Mouse (Mus musculus): ENCODE results near the gene Ptprm.

The Ptprm gene

DNA sequence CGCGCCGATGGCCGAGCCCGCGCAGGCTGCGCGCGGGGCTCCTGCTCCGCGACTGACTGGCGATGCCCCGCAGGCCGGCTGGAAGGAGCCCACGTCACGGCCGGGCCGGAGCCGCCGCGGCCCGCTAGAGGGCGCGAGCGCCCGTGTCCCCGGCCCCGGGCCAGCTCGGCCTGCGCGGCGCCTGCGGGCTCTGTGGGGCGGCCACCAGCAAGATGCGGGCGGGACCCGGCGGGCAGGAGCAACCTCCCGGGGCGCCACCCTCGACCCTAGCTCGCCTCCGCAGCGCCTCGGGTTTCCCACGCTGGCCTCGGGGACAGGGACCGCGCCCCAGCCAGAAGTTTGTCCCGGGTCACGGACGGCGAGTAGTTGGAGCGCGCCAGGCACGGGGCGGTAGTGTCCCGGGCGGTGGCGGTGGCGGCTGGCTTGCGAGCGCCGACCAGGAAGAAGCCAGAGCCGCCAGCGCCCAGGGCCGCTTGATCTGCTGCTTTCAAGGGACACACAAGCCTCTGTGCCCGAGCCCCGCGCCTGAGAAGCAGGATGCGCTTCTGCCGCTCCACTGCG, at the start of gene Ptprm:
TSS of gene Ptprm (minus strand) at position 7 of the 561 bp plus-strand sequence.
- peak; percentile 92 to 97 for DNase-seq (ENCODE audit: inconsistent age in 2 of 2, low spot score in 1 of 2)

DNA sequence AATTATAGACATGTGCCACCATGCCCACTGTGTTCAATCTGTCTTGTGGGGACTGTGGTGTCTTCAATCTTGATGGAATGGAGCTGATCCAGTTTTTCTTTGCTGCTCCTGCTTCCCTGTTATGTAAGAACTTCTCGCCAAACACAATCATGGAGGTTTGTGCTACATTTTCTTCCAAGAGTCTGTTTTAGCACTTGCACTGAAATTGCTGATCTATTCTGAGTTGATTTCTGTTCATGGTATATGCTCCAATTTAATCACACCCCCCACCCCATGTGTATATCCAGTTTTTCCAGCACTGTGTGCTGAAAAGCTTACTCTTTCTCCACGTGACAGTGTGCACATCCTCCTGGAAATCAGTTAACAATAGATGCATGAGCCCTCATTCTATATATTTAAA, 41.9 kb upstream of the Ptprm start:
- no peak for DNase-seq (ENCODE audit: inconsistent age in 2 of 2, low spot score in 1 of 2)

DNA sequence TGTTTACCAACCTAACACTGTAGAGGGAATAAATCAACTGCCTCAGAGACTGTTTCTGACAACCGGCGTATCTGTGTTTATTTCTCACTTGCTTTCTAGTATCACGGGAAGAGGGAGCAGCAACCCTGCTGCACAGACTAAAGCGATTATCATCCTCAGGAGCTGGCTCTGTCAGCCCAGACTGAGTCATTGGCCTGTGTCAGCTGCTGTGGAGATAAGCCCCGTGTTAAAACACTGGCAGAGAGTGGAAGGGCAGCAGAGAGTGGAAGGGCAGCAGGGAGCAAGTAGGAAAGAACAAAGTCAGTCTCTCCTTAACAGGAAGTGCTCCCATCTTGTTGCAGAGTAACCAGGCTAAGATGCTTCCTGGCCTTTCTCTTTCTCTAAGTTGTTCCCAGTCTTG, 36.6 kb upstream of the Ptprm start:
- peak; percentile 40 to 59 for DNase-seq (ENCODE audit: inconsistent age in 2 of 2, low spot score in 1 of 2)

- no peak for DNase-seq (ENCODE audit: inconsistent age in 2 of 2, low spot score in 1 of 2)
Measured at GRCm38 (mm10) chr17:67388171-67388570, 33.9 kb upstream of the Ptprm start.

- no peak for DNase-seq (ENCODE audit: inconsistent age in 2 of 2, low spot score in 1 of 2)
Measured at GRCm38 (mm10) chr17:67385286-67385685, 31.0 kb upstream of the Ptprm start.

GRCm38 (mm10) chr17:67383635-67384034, 29.4 kb upstream of the Ptprm start:
- DNase-seq (ENCODE audit: inconsistent age in 2 of 2, low spot score in 1 of 2) = no peak

GRCm38 (mm10) chr17:67381618-67382017, 27.4 kb upstream of the Ptprm start:
- DNase-seq (ENCODE audit: inconsistent age in 2 of 2, low spot score in 1 of 2) = no peak

GRCm38 (mm10) chr17:67367866-67368265, 13.6 kb upstream of the Ptprm start:
- DNase-seq (ENCODE audit: inconsistent age in 2 of 2, low spot score in 1 of 2) = no peak

GRCm38 (mm10) chr17:67364491-67364890, 10.2 kb upstream of the Ptprm start:
- no peak for DNase-seq (ENCODE audit: inconsistent age in 2 of 2, low spot score in 1 of 2)

GRCm38 (mm10) chr17:67363377-67364070, 9.3 kb upstream of the Ptprm start:
- no peak for DNase-seq (ENCODE audit: inconsistent age in 2 of 2, low spot score in 1 of 2)

DNA sequence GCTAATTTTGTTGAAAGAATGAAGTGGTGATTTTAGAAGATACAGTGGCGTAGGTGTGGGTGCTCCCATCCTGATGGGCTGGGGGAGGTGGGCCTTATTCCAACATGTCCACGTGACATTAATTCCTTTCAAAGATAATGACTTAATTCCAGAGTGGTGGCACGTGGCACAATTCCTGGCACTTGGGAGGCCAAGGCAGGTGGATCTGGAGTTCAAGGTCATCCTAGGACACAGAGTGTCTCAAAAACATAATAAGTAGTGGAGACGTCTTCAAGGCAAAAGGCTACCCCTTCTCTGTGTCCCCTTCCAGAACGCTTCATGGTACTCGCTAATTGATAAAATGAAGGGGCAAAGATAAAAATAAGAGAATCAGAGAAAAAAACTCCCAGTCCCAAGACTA, 7.9 kb upstream of the Ptprm start:
- DNase-seq (ENCODE audit: inconsistent age in 2 of 2, low spot score in 1 of 2) = no peak

GRCm38 (mm10) chr17:67360606-67361005, 6.3 kb upstream of the Ptprm start:
- no peak for DNase-seq (ENCODE audit: inconsistent age in 2 of 2, low spot score in 1 of 2)

- DNase-seq (ENCODE audit: inconsistent age in 2 of 2, low spot score in 1 of 2) = no peak
Measured at GRCm38 (mm10) chr17:67359578-67359977, 5.3 kb upstream of the Ptprm start.

DNA sequence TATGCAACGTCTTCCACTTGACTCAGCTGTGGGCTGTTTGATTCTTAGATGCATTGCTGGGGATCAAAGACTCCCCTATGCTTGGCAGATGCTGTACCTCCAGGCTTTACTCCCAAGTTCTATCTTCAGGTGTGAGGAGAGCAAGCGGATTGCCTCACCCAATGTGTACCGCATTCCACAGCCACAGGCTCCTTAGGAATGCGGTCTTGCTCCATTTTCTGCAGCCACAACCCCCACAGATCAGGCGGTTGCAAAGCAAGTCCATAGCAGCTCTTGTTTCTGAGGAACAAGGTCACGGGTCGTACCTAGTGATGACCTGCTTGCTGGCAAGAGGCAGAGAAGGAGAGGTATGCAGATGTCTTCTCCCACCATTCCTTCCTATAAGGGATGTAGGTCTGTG, 4.3 kb upstream of the Ptprm start:
- no peak for DNase-seq (ENCODE audit: inconsistent age in 2 of 2, low spot score in 1 of 2)

GRCm38 (mm10) chr17:67357191-67357590, 2.9 kb upstream of the Ptprm start:
- no peak for DNase-seq (ENCODE audit: inconsistent age in 2 of 2, low spot score in 1 of 2)

- DNase-seq (ENCODE audit: inconsistent age in 2 of 2, low spot score in 1 of 2) = peak in 1 of 2 experiments; percentile 32
Measured at GRCm38 (mm10) chr17:67355251-67355650, 994 bp upstream of the Ptprm start.

DNA sequence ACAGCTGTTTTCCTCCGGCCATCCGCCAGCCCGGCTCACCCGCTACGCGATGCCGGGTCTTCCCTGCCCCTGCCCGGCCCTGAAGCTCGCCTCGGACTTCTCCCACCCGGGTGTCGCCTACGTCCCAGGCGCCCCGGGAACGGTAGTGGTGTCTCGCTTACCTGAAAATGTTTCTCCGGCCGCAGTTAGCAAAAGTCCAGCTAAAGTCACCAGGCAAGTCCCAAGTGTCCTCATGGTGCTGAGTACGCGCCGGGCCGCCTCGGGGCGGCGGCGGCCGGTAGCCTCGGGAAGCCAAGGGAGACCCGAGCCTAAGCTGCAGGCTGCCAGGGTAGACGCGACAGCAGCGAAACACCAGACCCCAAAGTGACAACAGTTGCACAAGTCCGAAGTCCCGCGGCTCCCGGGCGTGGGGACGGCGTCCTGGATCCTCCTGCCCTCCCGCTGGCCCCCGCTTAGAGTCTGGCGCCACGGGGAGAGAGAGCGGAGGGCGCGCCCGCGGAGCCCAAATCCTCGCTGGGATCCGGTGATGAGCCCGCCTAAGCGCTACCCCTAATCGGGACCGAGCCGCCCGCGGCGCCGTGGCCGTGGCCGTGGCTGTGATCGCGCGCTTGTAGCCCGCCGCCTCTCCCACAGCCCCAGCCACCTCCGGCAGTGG, 334 bp downstream of the Ptprm start:
- peak; percentile 66 to 94 for DNase-seq (ENCODE audit: inconsistent age in 2 of 2, low spot score in 1 of 2)

GRCm38 (mm10) chr17:67352956-67353795, 1.1 kb downstream of the Ptprm start:
- DNase-seq (ENCODE audit: inconsistent age in 2 of 2, low spot score in 1 of 2) = peak; percentile 67 to 91

DNA sequence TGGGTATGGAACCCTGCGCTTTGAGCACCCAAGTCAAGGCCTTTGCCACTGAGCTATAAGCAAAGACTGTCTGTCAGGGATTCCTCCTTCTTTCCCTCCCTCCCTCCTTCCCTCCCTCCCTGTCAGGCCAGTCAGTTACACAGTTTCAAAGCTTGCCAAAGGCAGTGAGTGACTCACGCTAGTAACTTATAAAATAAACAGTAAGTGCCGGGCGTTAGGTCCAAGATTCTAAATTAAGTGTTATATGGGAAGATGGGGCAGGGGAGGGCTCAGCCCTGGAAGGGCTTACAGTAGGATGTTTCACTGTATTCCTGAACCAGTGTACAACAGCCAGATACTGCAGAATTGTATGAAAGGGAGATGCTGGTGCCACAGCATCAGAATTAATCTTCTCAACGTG, 2.8 kb downstream of the Ptprm start:
- peak in 1 of 2 experiments; percentile 64 for DNase-seq (ENCODE audit: inconsistent age in 2 of 2, low spot score in 1 of 2)

DNA sequence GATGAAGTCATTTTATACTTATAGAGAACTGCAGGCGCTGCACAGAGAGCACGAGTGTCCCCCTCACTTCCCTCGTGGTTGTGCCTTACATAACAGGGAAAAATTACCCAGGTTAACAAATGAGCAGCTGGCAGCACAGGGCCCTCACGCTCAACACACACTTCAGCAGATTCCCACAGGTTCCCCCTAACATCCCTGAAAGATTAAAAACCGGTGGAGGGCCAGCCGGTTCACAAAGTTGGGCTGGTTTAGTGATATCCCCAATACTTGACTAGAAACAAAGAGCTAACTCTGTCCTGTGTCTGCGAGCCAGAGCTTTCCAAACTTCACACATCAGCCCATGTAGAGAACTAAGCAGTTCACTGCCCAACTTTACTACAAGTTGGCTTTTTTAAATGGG, 3.7 kb downstream of the Ptprm start:
- DNase-seq (ENCODE audit: inconsistent age in 2 of 2, low spot score in 1 of 2) = peak in 1 of 2 experiments; percentile 53

GRCm38 (mm10) chr17:67349594-67349993, 4.7 kb downstream of the Ptprm start:
- DNase-seq (ENCODE audit: inconsistent age in 2 of 2, low spot score in 1 of 2) = no peak

All from adrenal gland, adult (tissue).